9 mouse cellular contexts compared by ENCODE assay signal in genomic region chr6:72940493-72940892, GRCm38 (mm10). TPM values are rescaled to one million over a fixed set of nuclear protein-coding genes. Genes with fewer than 3 reads are reported as not detected.
DNase-seq lines count a peak whose midpoint lies in the region; ATAC-seq and TF ChIP-seq lines count a peak whose summit lies in the region.
"Had no signal": no experiment of that assay in that cellular context is flagged by ENCODE, and none has a peak within 500 bp of the region (broad histone marks: within the 10 kb centered on the region; RNA-seq: fewer than 3 reads in every experiment).

No protein-coding gene starts in this region.

- no peak overlapping the region for H3K9ac ChIP-seq in hindbrain, embryonic 15.5 days
- H3K9ac ChIP-seq in midbrain, embryonic 12.5 days (replicated peaks), result no peak overlapping the region
- H3K9ac ChIP-seq: limb, embryonic 15.5 days had no signal

- H3K27ac ChIP-seq in bone marrow, adult 2 months (ENCODE audit: control insufficient read depth, insufficient read depth, low read depth, low read length, poor library complexity), result no peak overlapping the region
- H3K27ac ChIP-seq in embryonic fibroblast, embryonic 13.5 days (ENCODE audit: insufficient read depth, low read length), result no peak overlapping the region
- H3K27ac ChIP-seq in hindbrain, embryonic 15.5 days (replicated peaks), result no peak overlapping the region
- H3K27ac ChIP-seq in midbrain, embryonic 12.5 days (replicated peaks), result no peak overlapping the region
- H3K27ac ChIP-seq: limb, embryonic 15.5 days had no signal

- H3K36me3 ChIP-seq in hindbrain, embryonic 15.5 days, result no peaks in the 10 kb centered on the region
- H3K36me3 ChIP-seq in midbrain, embryonic 12.5 days, result no peaks in the 10 kb centered on the region
- H3K36me3 ChIP-seq: limb, embryonic 15.5 days had no signal

- WGBS in bone marrow, adult 2 months, result 6% methylated on average over 3 of the region's 3 CpGs
- 6% methylated on average over 3 of the region's 3 CpGs for WGBS in hindbrain, embryonic 15.5 days
- WGBS in midbrain, embryonic 12.5 days, result 15% methylated on average over 3 of the region's 3 CpGs

- H3K4me1 ChIP-seq in bone marrow, adult 2 months (ENCODE audit: control insufficient read depth, insufficient read depth, low read length), result no peaks in the 10 kb centered on the region; the same call in 1 of the 2 replicates
- peaks cover 3% of the 10 kb centered on the region; the same call in 1 of the 2 replicates for H3K4me1 ChIP-seq in embryonic fibroblast, embryonic 13.5 days (ENCODE audit: control insufficient read depth, insufficient read depth, low read length)
- H3K4me1 ChIP-seq in hindbrain, embryonic 15.5 days (replicated peaks), result no peaks in the 10 kb centered on the region
- H3K4me1 ChIP-seq in midbrain, embryonic 12.5 days, result no peaks in the 10 kb centered on the region
- H3K4me1 ChIP-seq: limb, embryonic 15.5 days had no signal

- no peak overlapping the region for H3K4me3 ChIP-seq in bone marrow, adult 2 months (replicated peaks; ENCODE audit: control insufficient read depth, low read depth, low read length)
- H3K4me3 ChIP-seq in embryonic fibroblast, embryonic 13.5 days (ENCODE audit: insufficient read depth, low read length), result no peak overlapping the region
- no peak overlapping the region for H3K4me3 ChIP-seq in hindbrain, embryonic 15.5 days
- no peak overlapping the region for H3K4me3 ChIP-seq in midbrain, embryonic 12.5 days
- H3K4me3 ChIP-seq: limb, embryonic 15.5 days had no signal

- no peaks in the 10 kb centered on the region for H3K9me3 ChIP-seq in hindbrain, embryonic 15.5 days
- no peaks in the 10 kb centered on the region for H3K9me3 ChIP-seq in midbrain, embryonic 12.5 days
- H3K9me3 ChIP-seq: limb, embryonic 15.5 days had no signal

- peak; percentile 68; the same call in 1 of the 2 replicates for ATAC-seq in hindbrain, embryonic 15.5 days (ENCODE audit: low FRiP score, low read depth)
- 0 out of 2 replicates have a peak, but pooled peaks have one; percentile 44 for ATAC-seq in midbrain, embryonic 12.5 days (ENCODE audit: low FRiP score, low read depth)

- peak; percentile 66 for TF ChIP-seq CTCF in bone marrow, adult 2 months (IDR thresholded peaks at IDR 0.05; ENCODE audit: control insufficient read depth, insufficient read depth, low read length)
- peak; percentile 44; the same call in 1 of the 2 replicates for TF ChIP-seq CTCF in embryonic fibroblast, embryonic 13.5 days (IDR thresholded peaks at IDR 0.05; ENCODE audit: borderline replicate concordance, insufficient read depth, low read length)

- no peak overlapping the region for H3K4me2 ChIP-seq in hindbrain, embryonic 15.5 days
- H3K4me2 ChIP-seq in midbrain, embryonic 12.5 days (replicated peaks), result no peak overlapping the region
- H3K4me2 ChIP-seq: limb, embryonic 15.5 days had no signal

- DNase-seq in heart, adult 9 months (ENCODE audit: low spot score in 2 of 2), result peak; percentile 40 to 63
- DNase-seq in heart, adult 11 months, result no peak
- DNase-seq in layer of hippocampus, postnatal 36 days, result peak; percentile 36 to 68
- DNase-seq in spleen, adult 12 weeks (ENCODE audit: low spot score), result peak; percentile 35

- no peak for TF ChIP-seq POLR2A in bone marrow, adult 2 months (IDR thresholded peaks at IDR 0.05; ENCODE audit: borderline replicate concordance, control insufficient read depth, low read depth, low read length)
- TF ChIP-seq POLR2A in embryonic fibroblast, embryonic 13.5 days (IDR thresholded peaks at IDR 0.05; ENCODE audit: low read depth, low read length), result no peak

- no peaks in the 10 kb centered on the region for H3K27me3 ChIP-seq in hindbrain, embryonic 15.5 days
- no peaks in the 10 kb centered on the region for H3K27me3 ChIP-seq in midbrain, embryonic 12.5 days

RNA-seq across cellular contexts. Expression of gene Tmsb10, which starts 18.1 kb away (rescaled TPM):
- 247 and 517 TPM in 2 replicates for polyA plus RNA-seq in bone marrow, adult 2 months (2011; ENCODE audit: insufficient read depth, insufficient read length, low replicate concordance, missing spikeins)
- 1,555 and 1,872 TPM in 2 replicates for polyA plus RNA-seq in embryonic fibroblast, embryonic 13.5 days (2011; ENCODE audit: insufficient read length, low read depth, missing spikeins)
- 4,825 and 4,870 TPM in 2 replicates for polyA plus RNA-seq in hindbrain, embryonic 15.5 days (2015; fragmentation: Nextera tagmentation; extraction: Ambion mirVana)
- 100 to 1,000 TPM; 343 to 346 TPM for total RNA-seq in layer of hippocampus, postnatal 36 days (2021)
- 4,656 and 4,735 TPM in 2 replicates for polyA plus RNA-seq in midbrain, embryonic 12.5 days (2016; fragmentation: Nextera tagmentation; extraction: Ambion mirVana)

RNA-seq across cellular contexts. Expression of gene Kcmf1, which starts 40.7 kb away (rescaled TPM):
- polyA plus RNA-seq in bone marrow, adult 2 months (2011; ENCODE audit: insufficient read depth, insufficient read length, low replicate concordance, missing spikeins), result 35.9 and 51.4 TPM in 2 replicates
- polyA plus RNA-seq in embryonic fibroblast, embryonic 13.5 days (2011; ENCODE audit: insufficient read length, low read depth, missing spikeins), result 132 and 150 TPM in 2 replicates
- polyA plus RNA-seq in hindbrain, embryonic 15.5 days (2015; fragmentation: Nextera tagmentation; extraction: Ambion mirVana), result 38.8 and 46.2 TPM in 2 replicates
- total RNA-seq in layer of hippocampus, postnatal 36 days (2021), result 10 to 100 TPM; 62.3 to 64.6 TPM
- 33.9 and 34.3 TPM in 2 replicates for polyA plus RNA-seq in midbrain, embryonic 12.5 days (2016; fragmentation: Nextera tagmentation; extraction: Ambion mirVana)
